In genomic region chr12:69241771-69242431, GRCm38 (mm10) we compare ENCODE assay signal across 8 mouse cellular contexts. TPM values are rescaled to one million over a fixed set of nuclear protein-coding genes. Genes with fewer than 3 reads are reported as not detected.
DNase-seq lines count a peak whose midpoint lies in the region; ATAC-seq and TF ChIP-seq lines count a peak whose summit lies in the region.

No protein-coding gene starts in this region.

- no peak for TF ChIP-seq EP300 in liver, embryonic 14.5 days (IDR thresholded peaks at IDR 0.05; ENCODE audit: low read depth)

- peak; percentile 89 for ATAC-seq in heart, embryonic 14.5 days (ENCODE audit: insufficient number of reproducible peaks, insufficient read depth, low FRiP score, low read depth)
- peak; percentile 80 for ATAC-seq in liver, embryonic 14.5 days (ENCODE audit: insufficient read depth)
- peak; percentile 95 for ATAC-seq in stomach, embryonic 16.5 days (ENCODE audit: insufficient read depth, low FRiP score)

- H3K4me3 ChIP-seq in C2C12 (ENCODE audit: insufficient read depth, poor library complexity, severe bottlenecking): peak overlapping the region; percentile 57
- peak overlapping the region; percentile 67 to 69 for H3K4me3 ChIP-seq in heart, embryonic 14.5 days (ENCODE audit: control insufficient read depth in 1 of 2, insufficient read depth in 1 of 2, low read depth in 1 of 2, low read length in 2 of 2)
- H3K4me3 ChIP-seq in liver, embryonic 14.5 days (ENCODE audit: insufficient read depth in 1 of 2, low read depth in 2 of 2, low read length in 2 of 2): peak overlapping the region; percentile 64 to 74
- H3K4me3 ChIP-seq in stomach, embryonic 16.5 days (replicated peaks; ENCODE audit: low read length): peak overlapping the region; percentile 82

- peak; percentile 37 for DNase-seq in brain, embryonic 18.5 days (ENCODE audit: low read depth, low spot score)
- peak; percentile 24 for DNase-seq in fibroblast of lung, adult 2 months (ENCODE audit: low read depth)
- peak; percentile 80 for DNase-seq in kidney, postnatal 14 days
- DNase-seq in liver, embryonic 14.5 days (ENCODE audit: low read depth in 3 of 3, low spot score in 3 of 3): peak in 2 of 3 experiments; percentile 20 to 29
- peak; percentile 83 for DNase-seq in neural tube, embryonic 10.5 days (ENCODE audit: extremely low spot score, low spot score)

- peak overlapping the region; percentile 83 for H3ac ChIP-seq in C2C12 (ENCODE audit: control insufficient read depth, insufficient read length, low read depth)

- H3K79me3 ChIP-seq in C2C12 (ENCODE audit: low read depth): no peaks in the 10 kb centered on the region

- peak overlapping the region; percentile 77 to 89 for H3K27ac ChIP-seq in heart, embryonic 14.5 days (replicated peaks in 1 of 2; ENCODE audit: control insufficient read depth in 1 of 2, insufficient read depth in 1 of 2, low read depth in 2 of 2, low read length in 2 of 2)
- H3K27ac ChIP-seq in liver, embryonic 14.5 days: no peak overlapping the region
- peak overlapping the region; percentile 84 for H3K27ac ChIP-seq in stomach, embryonic 16.5 days (ENCODE audit: low read length)

- H3K9ac ChIP-seq in heart, embryonic 14.5 days (ENCODE audit: low read length): peak overlapping the region; percentile 88
- peak overlapping the region; percentile 82 for H3K9ac ChIP-seq in liver, embryonic 14.5 days (replicated peaks)
- peak overlapping the region; percentile 91 for H3K9ac ChIP-seq in stomach, embryonic 16.5 days (ENCODE audit: low read length)

- WGBS in heart, embryonic 14.5 days: under 1% methylated on average over 62 of the region's 64 CpGs
- WGBS in liver, embryonic 14.5 days (ENCODE audit: insufficient replicate concordance): under 1% methylated on average over 63 of the region's 64 CpGs
- WGBS in stomach, embryonic 16.5 days: under 1% methylated on average over 64 of the region's 64 CpGs

- H3K4me2 ChIP-seq in heart, embryonic 14.5 days (ENCODE audit: low read length): peak overlapping the region; percentile 69
- H3K4me2 ChIP-seq in liver, embryonic 14.5 days (ENCODE audit: low read depth): peak overlapping the region; percentile 96
- peak overlapping the region; percentile 81 for H3K4me2 ChIP-seq in stomach, embryonic 16.5 days (ENCODE audit: low read depth, low read length)

- H3K79me2 ChIP-seq in C2C12 (ENCODE audit: control insufficient read depth, insufficient read depth): no peaks in the 10 kb centered on the region

- no peaks in the 10 kb centered on the region for H3K27me3 ChIP-seq in C2C12 (ENCODE audit: control insufficient read depth, insufficient read depth, insufficient read length)
- H3K27me3 ChIP-seq in heart, embryonic 14.5 days (ENCODE audit: control insufficient read depth, insufficient read depth, low read length): no peaks in the 10 kb centered on the region
- H3K27me3 ChIP-seq in liver, embryonic 14.5 days (ENCODE audit: control insufficient read depth, insufficient read depth, low read length): no peaks in the 10 kb centered on the region
- no peaks in the 10 kb centered on the region for H3K27me3 ChIP-seq in stomach, embryonic 16.5 days (ENCODE audit: control insufficient read depth, insufficient read depth, low read length)

- peaks cover 0 to 7% of the 10 kb centered on the region in 2 experiments; a peak in 2 of 4 replicates for H3K4me1 ChIP-seq in heart, embryonic 14.5 days (ENCODE audit: control insufficient read depth in 2 of 2, insufficient read depth in 2 of 2, low read length in 2 of 2)
- H3K4me1 ChIP-seq in liver, embryonic 14.5 days (replicated peaks; ENCODE audit: control insufficient read depth in 2 of 2, insufficient read depth in 2 of 2, low read length in 1 of 2): peaks cover 5 to 8% of the 10 kb centered on the region in 2 experiments; a peak in 3 of 4 replicates
- H3K4me1 ChIP-seq in stomach, embryonic 16.5 days (ENCODE audit: control insufficient read depth, insufficient read depth, low read length): peaks cover 4% of the 10 kb centered on the region; the same call in 1 of the 2 replicates

- H3K9me3 ChIP-seq in heart, embryonic 14.5 days (ENCODE audit: control insufficient read depth, low read length): no peaks in the 10 kb centered on the region
- H3K9me3 ChIP-seq in liver, embryonic 14.5 days (ENCODE audit: control insufficient read depth, low read length): no peaks in the 10 kb centered on the region
- no peaks in the 10 kb centered on the region for H3K9me3 ChIP-seq in stomach, embryonic 16.5 days (replicated peaks; ENCODE audit: control insufficient read depth, low read length)

- no peak for TF ChIP-seq CTCF in C2C12 (IDR thresholded peaks at IDR 0.05; ENCODE audit: control insufficient read depth, insufficient read depth, insufficient read length)
- no peak for TF ChIP-seq CTCF in liver, embryonic 14.5 days (IDR thresholded peaks at IDR 0.05; ENCODE audit: low read depth)

- H3K36me3 ChIP-seq in C2C12 (ENCODE audit: control insufficient read depth, insufficient read depth): no peaks in the 10 kb centered on the region
- no peaks in the 10 kb centered on the region for H3K36me3 ChIP-seq in heart, embryonic 14.5 days (ENCODE audit: control insufficient read depth, insufficient read depth, low read length)
- no peaks in the 10 kb centered on the region for H3K36me3 ChIP-seq in liver, embryonic 14.5 days (replicated peaks; ENCODE audit: control insufficient read depth, insufficient read depth, low read depth)
- H3K36me3 ChIP-seq in stomach, embryonic 16.5 days (ENCODE audit: control insufficient read depth, insufficient read depth, low read length): no peaks in the 10 kb centered on the region

TF ChIP-seq in C2C12, 6 proteins besides CTCF, POLR2A, EP300 and RAD21:
- TF ChIP-seq MYOG (IDR thresholded peaks at IDR 0.05; ENCODE audit: control insufficient read depth, extremely low read depth, insufficient read length) (no peak), MYOD1 (IDR thresholded peaks at IDR 0.05; ENCODE audit: control insufficient read depth, insufficient read length, low read depth) (no peak), MAX (IDR thresholded peaks at IDR 0.05) (no peak), CEBPB (IDR thresholded peaks at IDR 0.05; ENCODE audit: low read depth) (no peak), USF1 (IDR thresholded peaks at IDR 0.05; ENCODE audit: low read depth) (no peak), FOSL1 (IDR thresholded peaks at IDR 0.05; ENCODE audit: insufficient read depth, low read length, poor library complexity, severe bottlenecking) (no peak)
TF ChIP-seq in C2C12: peak in this region for 0.

RNA-seq across cellular contexts. Expression of gene Klhdc1, which starts 0.9 kb away (rescaled TPM):
- polyA plus RNA-seq in C2C12 (2012; fragmentation: generic; extraction: Trizol): 1.8 TPM
- 11.5 and 13.6 TPM in 2 replicates for polyA plus RNA-seq in heart, embryonic 14.5 days (2014; fragmentation: Nextera tagmentation; extraction: Ambion mirVana)
- 0.26 and 3.3 TPM in 2 replicates for polyA plus RNA-seq in liver, embryonic 14.5 days (2012; rRNA removed)
- polyA plus RNA-seq in liver, embryonic 14.5 days (2014; fragmentation: Nextera tagmentation; extraction: Ambion mirVana): 1.9 and 3.6 TPM in 2 replicates
- polyA plus RNA-seq in stomach, embryonic 16.5 days (2015; fragmentation: Nextera tagmentation; extraction: Ambion mirVana): 7.2 and 7.3 TPM in 2 replicates

RNA-seq across cellular contexts. Expression of gene Pole2, which starts 13.9 kb away (rescaled TPM):
- polyA plus RNA-seq in C2C12 (2012; fragmentation: generic; extraction: Trizol): 14.2 TPM
- 15.4 and 16.8 TPM in 2 replicates for polyA plus RNA-seq in heart, embryonic 14.5 days (2014; fragmentation: Nextera tagmentation; extraction: Ambion mirVana)
- 18.9 and 25.6 TPM in 2 replicates for polyA plus RNA-seq in liver, embryonic 14.5 days (2012; rRNA removed)
- 25.8 and 28.3 TPM in 2 replicates for polyA plus RNA-seq in liver, embryonic 14.5 days (2014; fragmentation: Nextera tagmentation; extraction: Ambion mirVana)
- polyA plus RNA-seq in stomach, embryonic 16.5 days (2015; fragmentation: Nextera tagmentation; extraction: Ambion mirVana): 21.4 and 21.7 TPM in 2 replicates

RNA-seq across cellular contexts. Expression of gene Gm49384, which starts 37.8 kb away (rescaled TPM):
- polyA plus RNA-seq in C2C12 (2012; fragmentation: generic; extraction: Trizol): 14.2 TPM
- polyA plus RNA-seq in heart, embryonic 14.5 days (2014; fragmentation: Nextera tagmentation; extraction: Ambion mirVana): 12.0 and 13.4 TPM in 2 replicates
- polyA plus RNA-seq in liver, embryonic 14.5 days (2012; rRNA removed): 1.2 and 8.0 TPM in 2 replicates
- polyA plus RNA-seq in liver, embryonic 14.5 days (2014; fragmentation: Nextera tagmentation; extraction: Ambion mirVana): 16.3 and 17.4 TPM in 2 replicates
- polyA plus RNA-seq in stomach, embryonic 16.5 days (2015; fragmentation: Nextera tagmentation; extraction: Ambion mirVana): 20.8 and 22.8 TPM in 2 replicates

RNA-seq across cellular contexts. Expression of gene Dnaaf2, which starts 43.7 kb away (rescaled TPM):
- polyA plus RNA-seq in C2C12 (2012; fragmentation: generic; extraction: Trizol): 6.5 TPM
- 6.7 and 7.7 TPM in 2 replicates for polyA plus RNA-seq in heart, embryonic 14.5 days (2014; fragmentation: Nextera tagmentation; extraction: Ambion mirVana)
- 2.8 TPM in 2 replicates for polyA plus RNA-seq in liver, embryonic 14.5 days (2012; rRNA removed)
- 2.9 TPM in 2 replicates for polyA plus RNA-seq in liver, embryonic 14.5 days (2014; fragmentation: Nextera tagmentation; extraction: Ambion mirVana)
- 6.6 and 7.4 TPM in 2 replicates for polyA plus RNA-seq in stomach, embryonic 16.5 days (2015; fragmentation: Nextera tagmentation; extraction: Ambion mirVana)

RNA-seq across cellular contexts. Expression of gene Gm49383, which starts 45.0 kb away (rescaled TPM):
- polyA plus RNA-seq in C2C12 (2012; fragmentation: generic; extraction: Trizol): 15.4 TPM
- 12.0 and 13.2 TPM in 2 replicates for polyA plus RNA-seq in heart, embryonic 14.5 days (2014; fragmentation: Nextera tagmentation; extraction: Ambion mirVana)
- 4.9 TPM in 2 replicates for polyA plus RNA-seq in liver, embryonic 14.5 days (2012; rRNA removed)
- polyA plus RNA-seq in liver, embryonic 14.5 days (2014; fragmentation: Nextera tagmentation; extraction: Ambion mirVana): 15.7 and 19.1 TPM in 2 replicates
- 18.5 and 22.3 TPM in 2 replicates for polyA plus RNA-seq in stomach, embryonic 16.5 days (2015; fragmentation: Nextera tagmentation; extraction: Ambion mirVana)

Comparison
In these comparisons a context has a peak if more than half of its experiments do, and no peak if none do; other contexts are left out.
1. DNase-seq: peak in every context shown above with its lines; median percentile 83 in neural tube, embryonic 10.5 days; 80 in kidney, postnatal 14 days; 37 in brain, embryonic 18.5 days; 24 in liver, embryonic 14.5 days; 24 in fibroblast of lung, adult 2 months.